Mouse (Mus musculus) B cell, adult 67 days (primary cell): ENCODE measurements around the gene Cib1. TPM values are rescaled to one million over a fixed set of nuclear protein-coding genes. Genes with fewer than 3 reads are reported as not detected.

Experiments
- total RNA-seq, 2 experiments: library from RNA; stranded (reverse); gene quantifications; 4 replicates each; pipeline ENCODE4 v1.2.4; 2023

Gene Cib1
- 100 to 1,000 TPM; 103 to 112 TPM for total RNA-seq

GRCm38 (mm10) chr7:80232489-80233029 is at the start of gene Cib1, which contains the start of gene Gdpgp1:
Cib1 (minus strand) TSS chr7:80232813.
Gdpgp1 (plus strand) TSS chr7:80232865.

GRCm38 (mm10) chr7:80268897-80269750 is 36.5 kb upstream of the Cib1 start, which contains the start of gene Vps33b:
Vps33b (plus strand) TSS chr7:80269649.

GRCm38 (mm10) chr7:80260625-80261371 is 28.2 kb upstream of the Cib1 start, which contains the start of gene Ngrn:
Ngrn (plus strand) TSS chr7:80261215.

GRCm38 (mm10) chr7:80246148-80246721 is 13.6 kb upstream of the Cib1 start, which contains the start of gene Ttll13:
Ttll13 (plus strand) TSS chr7:80246376.

GRCm38 (mm10) chr7:80186531-80187296 is 45.9 kb downstream of the Cib1 start, which contains the start of gene Sema4b:
Sema4b (plus strand) TSS chr7:80186841.

Other genes with a start within 250 kb of the Cib1 start
- 10 to 100 TPM; 63.2 to 81.5 TPM for gene Zfp710, start 208.0 kb downstream of the Cib1 start, total RNA-seq
- gene Idh2, start 117.4 kb downstream of the Cib1 start, total RNA-seq, result 10 to 100 TPM; 32.8 to 34.5 TPM
- gene Sema4b, start 46.0 kb downstream of the Cib1 start, total RNA-seq, result 100 to 1,000 TPM; 172 to 180 TPM
- 10 to 100 TPM in 1 of 2 experiments, 1 to 10 TPM in 1; 6.9 to 11.5 TPM for gene Gdpgp1, start 52 bp upstream of the Cib1 start, total RNA-seq
- gene Ttll13, start 13.6 kb upstream of the Cib1 start, total RNA-seq, result 1 to 10 TPM; 1.9 to 2.0 TPM
- 10 to 100 TPM; 19.2 to 23.1 TPM for gene Ngrn, start 28.4 kb upstream of the Cib1 start, total RNA-seq
- gene Vps33b, start 36.8 kb upstream of the Cib1 start, total RNA-seq, result 10 to 100 TPM; 35.4 to 36.0 TPM
- 1 to 10 TPM; 6.4 to 6.6 TPM for gene Prc1, start 61.6 kb upstream of the Cib1 start, total RNA-seq
- 10 to 100 TPM; 32.9 to 35.2 TPM for gene Rccd1, start 91.6 kb upstream of the Cib1 start, total RNA-seq
- 10 to 100 TPM; 78.5 to 99.3 TPM for gene Unc45a, start 108.2 kb upstream of the Cib1 start, total RNA-seq
- gene Hddc3, start 110.3 kb upstream of the Cib1 start, total RNA-seq, result 10 to 100 TPM; 10.4 to 31.2 TPM
- gene Man2a2, start 138.6 kb upstream of the Cib1 start, total RNA-seq, result 100 to 1,000 TPM; 105 to 122 TPM
- 10 to 100 TPM; 30.1 to 41.4 TPM for gene Fes, start 155.1 kb upstream of the Cib1 start, total RNA-seq
- gene Furin, start 172.6 kb upstream of the Cib1 start, total RNA-seq, result 10 to 100 TPM; 59.5 to 68.3 TPM